Mouse (Mus musculus) megakaryocyte, embryonic 14.5 days (primary cell): Measurements from ENCODE around the gene Mrpl32. TPM values are rescaled to one million over a fixed set of nuclear protein-coding genes. Genes with fewer than 3 reads are reported as not detected.

ENCODE experiments used
- H3K27me3 ChIP-seq: replicated peaks from 2 replicates; pipeline ENCODE3; 2012; ENCODE audit warnings: inconsistent platforms
- H3K36me3 ChIP-seq: replicated peaks from 2 replicates; pipeline ENCODE3; 2012; ENCODE audit warnings: low read length, inconsistent platforms, mixed read lengths
- H3K4me1 ChIP-seq: 2 replicates; pipeline ENCODE4 v1.6.1; 2012; ENCODE audit warnings: inconsistent platforms
- H3K4me3 ChIP-seq: replicated peaks from 2 replicates; pipeline ENCODE3; 2012; ENCODE audit warnings: moderate library complexity, mild to moderate bottlenecking, inconsistent platforms
- H3K9me3 ChIP-seq: 2 replicates; pipeline ENCODE4 v1.6.1; 2012; ENCODE audit warnings: inconsistent platforms
- FLI1 ChIP-seq: IDR thresholded peaks from 2 replicates; pipeline ENCODE4 v1.6.1; 2012; ENCODE audit warnings: low read length, inconsistent platforms, mixed read lengths
- GATA1 ChIP-seq: IDR thresholded peaks from 3 replicates; pipeline ENCODE4 v1.6.1; 2012; ENCODE audit warnings: mixed read lengths, low read length, inconsistent platforms, borderline replicate concordance
- polyA plus RNA-seq: library from polyadenylated mRNA; stranded (reverse); fragments of >175 nt; gene quantifications from 2 replicates; pipeline ENCODE4 v1.2.3, GENCODE M21; 2012; ENCODE audit warnings: low replicate concordance; ENCODE audit not compliant: insufficient read depth

Gene Mrpl32
- 6.6 and 20.9 TPM in 2 replicates for polyA plus RNA-seq

GRCm38 (mm10) chr13:14612926-14613529 lies at the start of gene Mrpl32, which contains the start of gene Psma2:
Gene Mrpl32, minus strand, starts transcription at chr13:14613165.
Gene Psma2, plus strand, starts transcription at chr13:14613240.
- peaks cover 19% of the 10 kb centered on the region for H3K4me1 ChIP-seq
- TF ChIP-seq GATA1 (no peak), FLI1 (no peak)
- H3K9me3 ChIP-seq = no peaks in the 10 kb centered on the region
- H3K36me3 ChIP-seq = peaks cover 56% of the 10 kb centered on the region
- H3K4me3 ChIP-seq = peak within 1 kb of the TSS; percentile 94
- no peaks in the 10 kb centered on the region for H3K27me3 ChIP-seq

GRCm38 (mm10) chr13:14649301-14649700 lies 36.3 kb upstream of the Mrpl32 start:
- no peaks in the 10 kb centered on the region for H3K27me3 ChIP-seq
- H3K4me1 ChIP-seq = no peaks in the 10 kb centered on the region
- no peaks in the 10 kb centered on the region for H3K9me3 ChIP-seq
- no peak overlapping the region for H3K4me3 ChIP-seq
- H3K36me3 ChIP-seq = no peaks in the 10 kb centered on the region
- no peak for TF ChIP-seq GATA1
- TF ChIP-seq FLI1 = no peak

- Histone ChIP-seq H3K4me1 (no peaks in the 10 kb centered on the region), H3K27me3 (no peaks in the 10 kb centered on the region), H3K9me3 (no peaks in the 10 kb centered on the region), H3K4me3 (no peak overlapping the region), H3K36me3 (peaks cover 48% of the 10 kb centered on the region)
- TF ChIP-seq FLI1 (no peak), GATA1 (no peak)
These were observed 27.0 kb upstream of the Mrpl32 start for GRCm38 (mm10) chr13:14639998-14640397.

- H3K9me3 ChIP-seq = no peaks in the 10 kb centered on the region
- peaks cover 43% of the 10 kb centered on the region for H3K36me3 ChIP-seq
- no peaks in the 10 kb centered on the region for H3K27me3 ChIP-seq
- no peak for TF ChIP-seq FLI1
- no peak for TF ChIP-seq GATA1
- H3K4me1 ChIP-seq = peaks cover 19% of the 10 kb centered on the region
- peak within 1 kb of the TSS; percentile 99 for H3K4me3 ChIP-seq
These were observed 17.0 kb upstream of the Mrpl32 start, which contains the start of gene AW209491 for GRCm38 (mm10) chr13:14629726-14630641. Gene AW209491, plus strand, starts transcription at chr13:14630154.

GRCm38 (mm10) chr13:14618724-14619123 lies 5.8 kb upstream of the Mrpl32 start:
- Histone ChIP-seq H3K27me3 (no peaks in the 10 kb centered on the region), H3K4me3 (no peak overlapping the region), H3K9me3 (no peaks in the 10 kb centered on the region), H3K4me1 (peaks cover 10% of the 10 kb centered on the region), H3K36me3 (peaks cover 76% of the 10 kb centered on the region)
- TF ChIP-seq FLI1 (no peak), GATA1 (no peak)

GRCm38 (mm10) chr13:14613553-14613952 lies 588 bp upstream of the Mrpl32 start:
- no peak for TF ChIP-seq GATA1
- no peak for TF ChIP-seq FLI1
- H3K9me3 ChIP-seq = no peaks in the 10 kb centered on the region
- peaks cover 56% of the 10 kb centered on the region for H3K36me3 ChIP-seq
- H3K4me3 ChIP-seq = peak overlapping the region; percentile 94
- H3K27me3 ChIP-seq = no peaks in the 10 kb centered on the region
- H3K4me1 ChIP-seq = peaks cover 19% of the 10 kb centered on the region

- peaks cover 52% of the 10 kb centered on the region for H3K36me3 ChIP-seq
- H3K27me3 ChIP-seq = no peaks in the 10 kb centered on the region
- TF ChIP-seq GATA1 (no peak), FLI1 (no peak)
- H3K4me1 ChIP-seq = peaks cover 19% of the 10 kb centered on the region
- H3K4me3 ChIP-seq = peak overlapping the region; percentile 94
- no peaks in the 10 kb centered on the region for H3K9me3 ChIP-seq
These were observed 502 bp downstream of the Mrpl32 start for GRCm38 (mm10) chr13:14612463-14612862.

GRCm38 (mm10) chr13:14607616-14608015 lies 5.3 kb downstream of the Mrpl32 start:
- peaks cover 33% of the 10 kb centered on the region for H3K36me3 ChIP-seq
- H3K9me3 ChIP-seq = no peaks in the 10 kb centered on the region
- no peak overlapping the region for H3K4me3 ChIP-seq
- TF ChIP-seq FLI1 (no peak), GATA1 (no peak)
- no peaks in the 10 kb centered on the region for H3K27me3 ChIP-seq
- peaks cover 9% of the 10 kb centered on the region for H3K4me1 ChIP-seq

- TF ChIP-seq GATA1 (no peak), FLI1 (no peak)
- H3K4me1 ChIP-seq = no peaks in the 10 kb centered on the region
- H3K36me3 ChIP-seq = no peaks in the 10 kb centered on the region
- H3K4me3 ChIP-seq = no peak overlapping the region
- no peaks in the 10 kb centered on the region for H3K27me3 ChIP-seq
- H3K9me3 ChIP-seq = no peaks in the 10 kb centered on the region
These were observed 10.2 kb downstream of the Mrpl32 start for GRCm38 (mm10) chr13:14602744-14603143.

GRCm38 (mm10) chr13:14580392-14580791 lies 32.6 kb downstream of the Mrpl32 start:
- Histone ChIP-seq H3K36me3 (no peaks in the 10 kb centered on the region), H3K9me3 (no peaks in the 10 kb centered on the region), H3K4me1 (no peaks in the 10 kb centered on the region), H3K4me3 (no peak overlapping the region), H3K27me3 (no peaks in the 10 kb centered on the region)
- TF ChIP-seq FLI1 (no peak), GATA1 (no peak)
